Mouse (Mus musculus) frontal cortex, postnatal 25 days (tissue): ENCODE measurements around the gene Pold1.

Experiments used
- DNase-seq, 2 experiments: peaks; one replicate each; pipeline ENCODE4 v3.0.0; 2022; ENCODE audit warnings: low spot score in 2 of 2

Gene Pold1

GRCm38 (mm10) chr7:44525126-44525832, 23.4 kb downstream of the Pold1 start:
- no peak for DNase-seq

GRCm38 (mm10) chr7:44524502-44524901, 24.1 kb downstream of the Pold1 start, which contains the start of gene Mybpc2:
Gene Mybpc2 (minus strand): TSS chr7:44524656.
- DNase-seq, result no peak

GRCm38 (mm10) chr7:44523056-44523455, 25.6 kb downstream of the Pold1 start:
- no peak for DNase-seq

- no peak for DNase-seq
Observed at GRCm38 (mm10) chr7:44521710-44522109, 26.9 kb downstream of the Pold1 start.

- DNase-seq, result no peak
Observed at GRCm38 (mm10) chr7:44520990-44521389, 27.7 kb downstream of the Pold1 start.

- DNase-seq, result no peak
Observed at GRCm38 (mm10) chr7:44519240-44519913, 29.3 kb downstream of the Pold1 start.

GRCm38 (mm10) chr7:44507491-44507890, 41.2 kb downstream of the Pold1 start:
- no peak for DNase-seq

GRCm38 (mm10) chr7:44501563-44502115, 47.0 kb downstream of the Pold1 start:
- DNase-seq, result peak; percentile 59 to 73

GRCm38 (mm10) chr7:44500046-44500445, 48.6 kb downstream of the Pold1 start:
- no peak for DNase-seq

GRCm38 (mm10) chr7:44498922-44499321, 49.7 kb downstream of the Pold1 start:
- DNase-seq, result no peak

- no peak for DNase-seq
Observed at GRCm38 (mm10) chr7:44497361-44498055, 51.1 kb downstream of the Pold1 start.

GRCm38 (mm10) chr7:44496771-44497109, 51.9 kb downstream of the Pold1 start:
- no peak for DNase-seq

- DNase-seq, result peak; percentile 96 to 99
Observed at GRCm38 (mm10) chr7:44495992-44496770, 52.5 kb downstream of the Pold1 start, which contains the start of the genes Emc10 and Fam71e1. Gene Emc10 (minus strand): TSS chr7:44496529. Gene Fam71e1 (plus strand): TSS chr7:44496581.

- DNase-seq, result no peak
Observed at GRCm38 (mm10) chr7:44495086-44495485, 53.6 kb downstream of the Pold1 start.

GRCm38 (mm10) chr7:44494681-44495080, 54.0 kb downstream of the Pold1 start:
- DNase-seq, result no peak

GRCm38 (mm10) chr7:44492166-44492826, 56.4 kb downstream of the Pold1 start:
- no peak for DNase-seq

GRCm38 (mm10) chr7:44491391-44491790, 57.3 kb downstream of the Pold1 start:
- DNase-seq, result no peak

GRCm38 (mm10) chr7:44490281-44490680, 58.4 kb downstream of the Pold1 start:
- DNase-seq, result no peak

- no peak for DNase-seq
Observed at GRCm38 (mm10) chr7:44488545-44488944, 60.1 kb downstream of the Pold1 start.

- DNase-seq, result no peak
Observed at GRCm38 (mm10) chr7:44487936-44488335, 60.7 kb downstream of the Pold1 start.
